Mouse (Mus musculus) intestine, embryonic 16.5 days (tissue): ENCODE data around the gene Gnai2. TPM values are rescaled to one million over a fixed set of nuclear protein-coding genes. Genes with fewer than 3 reads are reported as not detected.
"Not testable (repeated sequence)": the region's sequence is repeated elsewhere in the genome, so short reads cannot be mapped to it uniquely, and the experiment has no call there.

ENCODE experiments used
- ATAC-seq: fragments of 200-750 bp; cut with Nextera tagmentation; 2 replicates; pipeline ENCODE4 v1.8.0; 2017; ENCODE audit warnings: moderate TSS enrichment, moderate library complexity
- H3K27ac ChIP-seq: fragments of 300-500 bp; sonication (generic); 2 replicates; pipeline ENCODE4 v1.5.1; 2014; ENCODE audit warnings: mild to moderate bottlenecking, low read length
- H3K27me3 ChIP-seq: fragments of 300-500 bp; sonication (generic); replicated peaks from 2 replicates; pipeline ENCODE4 v1.6.1; 2014; ENCODE audit warnings: low read length, control low read depth, mixed read lengths; ENCODE audit not compliant: control insufficient read depth, insufficient read depth
- H3K36me3 ChIP-seq: fragments of 300-500 bp; sonication (generic); 2 replicates; pipeline ENCODE4 v1.6.1; 2014; ENCODE audit warnings: low read length, control low read depth; ENCODE audit not compliant: control insufficient read depth, insufficient read depth
- H3K4me1 ChIP-seq: fragments of 300-500 bp; sonication (generic); 2 replicates; pipeline ENCODE4 v1.6.1; 2014; ENCODE audit warnings: low read length, control low read depth, mixed read lengths; ENCODE audit not compliant: control insufficient read depth, insufficient read depth
- H3K4me2 ChIP-seq: fragments of 300-500 bp; sonication (generic); 2 replicates; pipeline ENCODE4 v1.6.1; 2014; ENCODE audit warnings: low read depth, low read length, control low read depth
- H3K4me3 ChIP-seq: fragments of 300-500 bp; sonication (generic); 2 replicates; pipeline ENCODE4 v1.5.1; 2014; ENCODE audit warnings: mild to moderate bottlenecking, low read length
- H3K9ac ChIP-seq: fragments of 300-500 bp; sonication (generic); 2 replicates; pipeline ENCODE4 v1.6.1; 2014; ENCODE audit warnings: low read depth, low read length
- H3K9me3 ChIP-seq: fragments of 300-500 bp; sonication (generic); 2 replicates; pipeline ENCODE4 v1.6.1; 2016; ENCODE audit warnings: low read length, control low read depth; ENCODE audit not compliant: control insufficient read depth
- WGBS: fragments of 180-500 bp; shearing (Covaris S2); extraction: QIAGEN DNeasy Blood & Tissue Kit; methylation state at CpG from one replicate; pipeline ENCODE4 v1.1.7; 2014; 5-methylcytosine and 5-hydroxymethylcytosine counted together
- polyA plus RNA-seq: library from polyadenylated mRNA; unstranded; fragments of >200 nt; fragmentation: Nextera tagmentation; extraction: Ambion mirVana; gene quantifications from 2 replicates; pipeline ENCODE4 v1.2.1, GENCODE M21; 2015

Gene Gnai2
- polyA plus RNA-seq, 1 experiment from 2014 or later = 301 TPM

- no peak for ATAC-seq
- 50% methylated on average over 15 of the region's 15 CpGs for WGBS
Observed at GRCm38 (mm10) chr9:107566041-107566709, 69.0 kb downstream of the Gnai2 start.

GRCm38 (mm10) chr9:107565556-107565955 is 69.6 kb downstream of the Gnai2 start:
- Histone ChIP-seq H3K9ac (peak overlapping the region; percentile 27; the same call in 1 of the 2 replicates), H3K27ac (peak overlapping the region; percentile 13; the same call in 1 of the 2 replicates), H3K4me1 (peaks cover 38% of the 10 kb centered on the region), H3K36me3 (peaks cover 12% of the 10 kb centered on the region; the same call in 1 of the 2 replicates)
- H3K4me2 ChIP-seq, H3K4me3 ChIP-seq, ATAC-seq, H3K27me3 ChIP-seq, H3K9me3 ChIP-seq: not testable (repeated sequence)
- WGBS = 54% methylated on average over 5 of the region's 5 CpGs

More at GRCm38 (mm10) chr9:107566041-107566709, 69.0 kb downstream of the Gnai2 start:
- Histone ChIP-seq H3K36me3 (peaks cover 11% of the 10 kb centered on the region; the same call in 1 of the 2 replicates), H3K27me3 (no peaks in the 10 kb centered on the region), H3K4me1 (peaks cover 44% of the 10 kb centered on the region), H3K4me2 (peak overlapping the region; percentile 32), H3K9ac (0 out of 2 replicates have a peak overlapping the region, but pooled peaks have one; percentile 34), H3K27ac (peak overlapping the region; percentile 72), H3K4me3 (peak overlapping the region; percentile 13; the same call in 1 of the 2 replicates), H3K9me3 (no peaks in the 10 kb centered on the region)

Other genes starting within 250 kb of the Gnai2 start
- 0.50 and 0.77 TPM in 2 replicates for gene Cacna2d2, start 235.8 kb downstream of the Gnai2 start, polyA plus RNA-seq
- gene Tmem115, start 101.4 kb downstream of the Gnai2 start, polyA plus RNA-seq = 39.4 and 40.6 TPM in 2 replicates
- gene Cyb561d2, start 93.2 kb downstream of the Gnai2 start, polyA plus RNA-seq = 39.2 and 39.9 TPM in 2 replicates
- gene Nprl2, start 93.1 kb downstream of the Gnai2 start, polyA plus RNA-seq = 39.1 and 39.8 TPM in 2 replicates
- 2.3 and 2.5 TPM in 2 replicates for gene Zmynd10, start 88.1 kb downstream of the Gnai2 start, polyA plus RNA-seq
- 52.5 and 53.7 TPM in 2 replicates for gene Rassf1, start 83.8 kb downstream of the Gnai2 start, polyA plus RNA-seq
- 49.6 and 50.6 TPM in 2 replicates for gene Tusc2, start 72.1 kb downstream of the Gnai2 start, polyA plus RNA-seq
- gene Hyal2, start 67.4 kb downstream of the Gnai2 start, polyA plus RNA-seq = 88.2 and 91.2 TPM in 2 replicates
- gene Hyal1, start 58.4 kb downstream of the Gnai2 start, polyA plus RNA-seq = 5.8 and 5.9 TPM in 2 replicates
- 19.2 and 20.2 TPM in 2 replicates for gene Naa80, start 56.5 kb downstream of the Gnai2 start, polyA plus RNA-seq
- gene Hyal3, start 54.5 kb downstream of the Gnai2 start, polyA plus RNA-seq = 0.66 and 0.68 TPM in 2 replicates
- 79.0 and 89.6 TPM in 2 replicates for gene Ifrd2, start 47.7 kb downstream of the Gnai2 start, polyA plus RNA-seq
- 50.4 and 54.9 TPM in 2 replicates for gene Sema3b, start 26.1 kb downstream of the Gnai2 start, polyA plus RNA-seq
- gene Slc38a3, start 34.2 kb upstream of the Gnai2 start, polyA plus RNA-seq = 10.1 TPM in 2 replicates
- gene Gnat1, start 44.3 kb upstream of the Gnai2 start, polyA plus RNA-seq = 0.98 and 1.6 TPM in 2 replicates
- gene Sema3f, start 75.1 kb upstream of the Gnai2 start, polyA plus RNA-seq = 5.7 and 8.3 TPM in 2 replicates
- gene Rbm5, start 135.6 kb upstream of the Gnai2 start, polyA plus RNA-seq = 127 and 145 TPM in 2 replicates
- 48.6 and 55.4 TPM in 2 replicates for gene Rbm6, start 237.9 kb upstream of the Gnai2 start, polyA plus RNA-seq